Mouse (Mus musculus) lung, postnatal 25 days (tissue): ENCODE data around the gene C2cd4c.

ENCODE experiments used
- DNase-seq: peaks from one replicate; pipeline ENCODE4 v3.0.0; 2022; ENCODE audit warnings: low spot score

Gene C2cd4c

GRCm38 (mm10) chr10:79578891-79579290, 34.9 kb downstream of the C2cd4c start:
- no peak for DNase-seq

- no peak for DNase-seq
Observed at GRCm38 (mm10) chr10:79578276-79578675, 35.5 kb downstream of the C2cd4c start.

GRCm38 (mm10) chr10:79577376-79577775, 36.4 kb downstream of the C2cd4c start:
- no peak for DNase-seq

GRCm38 (mm10) chr10:79575754-79576153, 38.1 kb downstream of the C2cd4c start:
- no peak for DNase-seq

- DNase-seq = no peak
Observed at GRCm38 (mm10) chr10:79574796-79575195, 39.0 kb downstream of the C2cd4c start.

- no peak for DNase-seq
Observed at GRCm38 (mm10) chr10:79574350-79574749, 39.5 kb downstream of the C2cd4c start.

- DNase-seq = no peak
Observed at GRCm38 (mm10) chr10:79573611-79574010, 40.2 kb downstream of the C2cd4c start.

- DNase-seq = no peak
Observed at GRCm38 (mm10) chr10:79571314-79571713, 42.5 kb downstream of the C2cd4c start.

GRCm38 (mm10) chr10:79569921-79570320, 43.9 kb downstream of the C2cd4c start:
- DNase-seq = no peak

GRCm38 (mm10) chr10:79559716-79560115, 54.1 kb downstream of the C2cd4c start:
- DNase-seq = no peak

- DNase-seq = no peak
Observed at GRCm38 (mm10) chr10:79557496-79557895, 56.3 kb downstream of the C2cd4c start.

- no peak for DNase-seq
Observed at GRCm38 (mm10) chr10:79556951-79557350, 56.9 kb downstream of the C2cd4c start.
